Mouse (Mus musculus) intestine, postnatal 0 days (tissue): ENCODE measurements around the gene Il4i1. TPM values are rescaled to one million over a fixed set of nuclear protein-coding genes. Genes with fewer than 3 reads are reported as not detected.

Source experiments
- ATAC-seq: fragments of 200-750 bp; cut with Nextera tagmentation; 2 replicates; pipeline ENCODE4 v1.8.0; 2017; ENCODE audit warnings: mild to moderate bottlenecking, moderate TSS enrichment, moderate library complexity
- H3K27ac ChIP-seq: fragments of 300-500 bp; sonication (generic); 2 replicates; pipeline ENCODE4 v1.5.1; 2014; ENCODE audit warnings: mild to moderate bottlenecking, low read depth, low read length, moderate library complexity
- H3K27me3 ChIP-seq: fragments of 300-500 bp; sonication (generic); replicated peaks from 2 replicates; pipeline ENCODE4 v1.6.1; 2014; ENCODE audit warnings: low read length, mixed read lengths; ENCODE audit not compliant: control insufficient read depth, insufficient read depth
- H3K36me3 ChIP-seq: fragments of 300-500 bp; sonication (generic); 2 replicates; pipeline ENCODE4 v1.6.1; 2014; ENCODE audit warnings: mild to moderate bottlenecking, moderate library complexity; ENCODE audit not compliant: control insufficient read depth, insufficient read depth
- H3K4me1 ChIP-seq: fragments of 300-500 bp; sonication (generic); replicated peaks from 2 replicates; pipeline ENCODE4 v1.6.1; 2014; ENCODE audit warnings: antibody characterized with exemption, low read length, mixed read lengths; ENCODE audit not compliant: control insufficient read depth, insufficient read depth
- H3K4me2 ChIP-seq: fragments of 300-500 bp; sonication (generic); replicated peaks from 2 replicates; pipeline ENCODE4 v1.6.1; 2014; ENCODE audit warnings: low read depth, mild to moderate bottlenecking, moderate library complexity
- H3K4me3 ChIP-seq: fragments of 300-500 bp; sonication (generic); 2 replicates; pipeline ENCODE4 v1.5.1; 2014; ENCODE audit warnings: low read depth, low read length
- H3K9ac ChIP-seq: fragments of 300-500 bp; sonication (generic); 2 replicates; pipeline ENCODE4 v1.6.1; 2014; ENCODE audit warnings: mild to moderate bottlenecking, low read depth, low read length
- H3K9me3 ChIP-seq: fragments of 300-500 bp; sonication (generic); 2 replicates; pipeline ENCODE4 v1.6.1; 2016; ENCODE audit warnings: mixed run types; ENCODE audit not compliant: control insufficient read depth
- CTCF ChIP-seq: sonication (generic); IDR thresholded peaks from 2 replicates; pipeline ENCODE4 v1.5.1; 2016; ENCODE audit warnings: low read depth, mild to moderate bottlenecking, control low read depth, antibody characterized with exemption, moderate library complexity
- WGBS: fragments of 180-500 bp; shearing (Covaris S2); extraction: QIAGEN DNeasy Blood & Tissue Kit; methylation state at CpG from one replicate; pipeline ENCODE4 v1.1.7; 2014; 5-methylcytosine and 5-hydroxymethylcytosine counted together
- polyA plus RNA-seq: library from polyadenylated mRNA; unstranded; fragments of >200 nt; fragmentation: Nextera tagmentation; extraction: Ambion mirVana; gene quantifications from 2 replicates; pipeline ENCODE4 v1.2.1, GENCODE M21; 2015

The Il4i1 gene
- polyA plus RNA-seq, 1 experiment from 2014 or later, result 0.82 TPM

DNA sequence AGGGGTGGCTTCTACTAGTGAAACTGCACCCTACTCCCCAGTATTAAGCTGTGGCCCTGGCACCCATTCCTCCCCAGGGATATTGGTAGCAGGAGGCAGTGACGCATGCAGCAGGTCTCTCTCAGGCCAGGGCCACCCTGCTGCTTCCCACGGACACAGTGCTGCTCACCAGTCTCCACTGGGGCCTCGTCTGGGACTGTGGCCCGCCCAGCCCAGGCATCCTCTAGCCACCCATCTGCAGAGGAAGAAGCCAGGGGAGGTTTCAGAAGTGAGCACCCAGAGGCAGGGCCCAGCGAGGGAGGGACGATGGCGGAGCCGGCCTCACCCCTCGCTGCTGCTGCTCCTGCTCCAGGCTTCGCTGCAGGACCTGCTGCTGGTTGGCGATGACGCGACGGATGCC, 47.0 kb downstream of the Il4i1 start:
- Histone ChIP-seq H3K4me2 (no peak overlapping the region), H3K36me3 (peaks cover 47% of the 10 kb centered on the region), H3K27me3 (no peaks in the 10 kb centered on the region), H3K9ac (no peak overlapping the region), H3K4me1 (peaks cover 23% of the 10 kb centered on the region), H3K27ac (no peak overlapping the region; the same call in 1 of the 2 replicates), H3K4me3 (no peak overlapping the region), H3K9me3 (no peaks in the 10 kb centered on the region)
- WGBS, result 80% methylated on average over 14 of the region's 14 CpGs
- TF ChIP-seq CTCF, result no peak
- no peak for ATAC-seq

DNA sequence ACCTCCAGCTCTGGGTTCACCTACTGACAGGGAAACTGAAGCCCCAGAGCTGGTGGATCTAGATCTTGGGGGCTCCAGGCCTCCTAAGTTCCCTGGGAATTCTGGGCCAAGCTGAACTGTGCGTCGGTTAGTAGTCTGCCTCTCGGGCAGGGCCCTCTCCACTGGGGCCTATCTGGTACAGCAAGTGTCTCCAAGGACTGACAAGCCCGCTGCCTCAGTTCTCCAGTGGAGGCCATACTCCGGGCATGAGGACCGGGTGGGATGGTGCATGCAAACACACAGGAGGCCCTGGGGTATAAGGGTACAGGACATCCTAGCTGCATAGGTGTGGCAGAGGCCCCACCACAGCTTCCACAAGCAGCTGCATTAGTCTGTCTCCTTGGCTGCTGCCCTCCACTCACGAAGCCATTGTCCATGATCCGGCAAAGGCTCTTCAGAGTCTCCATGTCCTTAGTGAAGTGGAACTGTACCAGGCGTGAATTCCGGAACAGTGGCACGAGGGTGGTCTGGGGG, 47.9 kb downstream of the Il4i1 start:
- Histone ChIP-seq H3K4me1 (peaks cover 27% of the 10 kb centered on the region), H3K27ac (peak overlapping the region; percentile 21; the same call in 1 of the 2 replicates), H3K4me3 (no peak overlapping the region), H3K27me3 (no peaks in the 10 kb centered on the region), H3K9ac (no peak overlapping the region), H3K36me3 (peaks cover 47% of the 10 kb centered on the region), H3K9me3 (no peaks in the 10 kb centered on the region), H3K4me2 (no peak overlapping the region)
- ATAC-seq, result no peak
- WGBS, result 82% methylated on average over 11 of the region's 11 CpGs
- TF ChIP-seq CTCF, result no peak

DNA sequence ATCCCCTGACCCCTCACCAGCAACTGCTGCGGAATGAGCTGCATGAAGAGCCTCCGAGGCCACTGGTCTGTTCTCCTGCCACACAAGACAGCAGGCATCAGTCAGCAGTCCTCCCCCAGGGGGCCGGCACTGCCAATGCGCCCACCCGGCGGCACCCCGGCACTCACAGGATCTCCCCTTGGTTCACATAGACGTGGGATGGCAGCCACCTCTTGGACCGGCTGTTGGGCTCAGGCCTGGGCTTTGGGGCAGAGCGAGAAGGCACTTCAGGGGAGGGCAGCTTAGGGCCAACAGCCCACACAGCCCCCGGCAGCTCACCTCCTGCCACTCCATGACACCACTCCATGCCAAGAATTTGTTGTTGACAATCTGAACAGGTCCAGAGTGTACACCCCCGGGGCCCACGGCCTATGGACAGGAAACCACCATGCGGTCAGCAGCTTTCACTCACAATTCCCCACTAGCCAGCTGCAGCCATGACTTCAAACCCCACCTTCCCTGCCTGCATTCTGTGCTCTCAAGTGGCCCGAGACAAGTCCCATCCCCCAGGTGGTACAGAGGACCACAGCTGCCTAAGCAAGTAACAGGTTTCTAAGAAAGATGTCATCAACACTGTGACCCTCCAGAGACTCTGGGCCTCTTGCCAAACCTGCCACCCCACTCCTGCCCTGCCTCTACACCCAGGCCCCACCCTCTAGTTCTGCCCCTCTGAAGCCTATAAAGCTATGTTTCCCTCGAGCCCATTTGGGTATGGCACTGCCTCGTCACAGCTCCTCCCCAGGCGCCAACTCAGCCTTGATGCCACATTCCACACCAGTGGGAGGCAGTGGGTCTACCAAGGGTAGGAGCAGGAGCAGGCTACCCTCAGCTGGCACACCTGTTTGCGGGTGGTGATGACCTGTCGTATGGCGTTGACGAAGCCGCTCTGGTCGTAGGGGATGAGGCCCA, 48.7 kb downstream of the Il4i1 start:
- WGBS, result 78% methylated on average over 24 of the region's 24 CpGs
- peaks cover 42% of the 10 kb centered on the region for H3K36me3 ChIP-seq
- H3K4me2 ChIP-seq, result no peak overlapping the region

DNA sequence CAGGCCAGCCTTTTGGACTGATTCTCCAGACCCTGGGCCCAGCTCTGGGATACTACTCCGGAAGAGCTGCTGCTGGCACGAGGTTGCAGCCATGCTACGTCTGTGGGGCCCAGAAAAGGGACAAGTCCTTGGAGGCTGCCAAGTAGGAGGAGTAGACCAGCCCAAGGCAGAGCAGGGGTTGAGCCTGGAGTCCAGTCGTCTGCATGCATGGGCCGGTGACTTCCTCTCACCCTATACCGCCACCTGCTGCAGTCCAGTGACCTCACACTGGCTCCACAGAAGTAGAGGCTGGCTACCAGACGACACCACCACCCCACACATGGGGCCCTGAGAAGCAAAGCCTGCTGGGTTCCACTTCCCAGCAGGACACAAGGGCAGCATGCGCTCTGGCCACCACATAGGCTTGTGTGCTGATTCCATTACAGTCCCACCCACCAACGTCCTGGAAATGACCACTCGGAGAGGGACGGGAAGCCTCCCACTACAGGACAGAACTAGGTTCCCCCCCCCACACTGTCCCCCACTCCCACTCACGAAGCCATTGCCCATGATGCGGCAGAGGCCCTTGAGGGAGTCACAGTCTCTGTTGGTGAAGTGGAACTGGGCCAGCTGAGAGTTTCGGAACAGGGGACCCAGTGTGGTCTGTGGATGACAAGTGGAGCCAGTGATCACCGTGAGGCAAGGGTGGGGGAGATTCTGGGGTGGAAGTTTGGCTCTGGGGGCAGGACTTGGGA, 50.3 kb downstream of the Il4i1 start:
- Histone ChIP-seq H3K36me3 (peaks cover 38% of the 10 kb centered on the region), H3K27me3 (no peaks in the 10 kb centered on the region), H3K9me3 (no peaks in the 10 kb centered on the region), H3K27ac (peak overlapping the region; percentile 37), H3K4me2 (peak overlapping the region; percentile 79), H3K4me3 (peak overlapping the region; percentile 1; the same call in 1 of the 2 replicates), H3K4me1 (peaks cover 27% of the 10 kb centered on the region), H3K9ac (peak overlapping the region; percentile 45)
- WGBS, result 29% methylated on average over 15 of the region's 15 CpGs
- TF ChIP-seq CTCF, result peak; percentile 64
- peak; percentile 29 for ATAC-seq

More for the DNA sequence above, 48.7 kb downstream of the Il4i1 start:
- no peak for TF ChIP-seq CTCF
- no peak overlapping the region for H3K9ac ChIP-seq
- peaks cover 27% of the 10 kb centered on the region for H3K4me1 ChIP-seq
- H3K27me3 ChIP-seq, result no peaks in the 10 kb centered on the region
- 0 out of 2 replicates have a peak overlapping the region, but pooled peaks have one; percentile 21 for H3K27ac ChIP-seq
- H3K9me3 ChIP-seq, result no peaks in the 10 kb centered on the region
- no peak for ATAC-seq
- no peak overlapping the region for H3K4me3 ChIP-seq

DNA sequence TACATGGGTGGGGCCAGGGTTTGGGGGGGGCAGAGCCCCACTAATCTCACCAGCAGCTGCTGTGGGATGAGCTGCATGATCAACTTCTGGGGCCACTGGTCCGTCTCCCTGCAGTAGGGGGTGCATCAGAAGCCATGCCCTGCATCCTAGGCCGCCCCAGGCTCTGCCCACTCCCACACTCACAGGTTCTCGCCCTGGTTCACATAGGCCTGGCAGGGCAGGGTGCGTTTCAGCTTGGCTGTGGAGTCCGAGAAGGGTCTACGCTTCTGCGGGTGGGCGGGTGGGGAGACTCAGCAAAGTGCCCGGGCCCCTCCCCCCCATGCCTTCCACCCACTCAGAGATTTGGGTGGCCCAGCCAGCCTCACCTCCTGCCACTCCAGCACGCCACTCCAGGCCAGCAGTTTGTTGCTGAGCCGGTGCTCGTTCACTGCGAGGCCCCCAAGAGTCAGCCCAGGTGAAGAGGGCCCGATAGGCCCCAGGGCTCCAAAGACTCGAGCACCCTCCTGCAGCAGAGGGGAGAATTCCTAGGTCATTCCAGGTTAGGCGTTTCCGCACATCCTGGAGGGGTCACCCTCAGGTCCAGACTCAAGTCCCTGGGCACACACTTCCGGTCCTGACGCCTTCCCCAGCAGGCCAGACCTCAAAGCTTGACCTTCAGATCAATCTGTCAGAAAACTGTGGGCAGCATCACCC, 51.0 kb downstream of the Il4i1 start:
- no peak overlapping the region for H3K9ac ChIP-seq
- no peak for TF ChIP-seq CTCF

More for the DNA sequence above, 51.0 kb downstream of the Il4i1 start:
- H3K27ac ChIP-seq, result 0 out of 2 replicates have a peak overlapping the region, but pooled peaks have one; percentile 37
- H3K27me3 ChIP-seq, result no peaks in the 10 kb centered on the region
- peak overlapping the region; percentile 79 for H3K4me2 ChIP-seq
- peak overlapping the region; percentile 86; the same call in 1 of the 2 replicates for H3K4me3 ChIP-seq
- no peak for ATAC-seq
- H3K36me3 ChIP-seq, result peaks cover 31% of the 10 kb centered on the region
- 58% methylated on average over 18 of the region's 19 CpGs for WGBS
- H3K4me1 ChIP-seq, result peaks cover 27% of the 10 kb centered on the region
- no peaks in the 10 kb centered on the region for H3K9me3 ChIP-seq
